Mouse (Mus musculus): Measurements from ENCODE around the gene Ripk3.
A peak's percentile ranks its signal among the peaks of the same experiment; 100 is the strongest.

Gene Ripk3

GRCm38 (mm10) chr14:55793946-55794345 is 5.3 kb upstream of the Ripk3 start:
- peak in 1 of 2 experiments; percentile 1 for DNase-seq

- no peak for DNase-seq
Measured at GRCm38 (mm10) chr14:55793461-55793860, 4.8 kb upstream of the Ripk3 start.

- DNase-seq = peak in 1 of 2 experiments; percentile 0
Measured at GRCm38 (mm10) chr14:55787731-55788130, 934 bp downstream of the Ripk3 start.

GRCm38 (mm10) chr14:55785195-55785594 is 3.5 kb downstream of the Ripk3 start:
- no peak for DNase-seq

GRCm38 (mm10) chr14:55783958-55784235 is 4.8 kb downstream of the Ripk3 start, which contains the start of gene Adcy4:
Adcy4 (minus strand) TSS chr14:55784095.
- DNase-seq = peak in 1 of 2 experiments; percentile 0

- peak in 1 of 2 experiments; percentile 4 for DNase-seq
Measured at GRCm38 (mm10) chr14:55783171-55783957, 5.3 kb downstream of the Ripk3 start.

GRCm38 (mm10) chr14:55782361-55782960 is 6.2 kb downstream of the Ripk3 start:
- DNase-seq = no peak

- DNase-seq = peak; percentile 76 to 79
Measured at GRCm38 (mm10) chr14:55781310-55781709, 7.4 kb downstream of the Ripk3 start.

- peak in 1 of 2 experiments; percentile 12 for DNase-seq
Measured at GRCm38 (mm10) chr14:55780736-55781135, 7.9 kb downstream of the Ripk3 start.

GRCm38 (mm10) chr14:55779656-55780055 is 9.0 kb downstream of the Ripk3 start:
- DNase-seq = peak in 1 of 2 experiments; percentile 4

- peak in 1 of 2 experiments; percentile 1 for DNase-seq
Measured at GRCm38 (mm10) chr14:55778686-55779085, 10.0 kb downstream of the Ripk3 start.

- DNase-seq = peak in 1 of 2 experiments; percentile 2
Measured at GRCm38 (mm10) chr14:55777806-55778205, 10.9 kb downstream of the Ripk3 start.

- no peak for DNase-seq
Measured at GRCm38 (mm10) chr14:55777176-55777575, 11.5 kb downstream of the Ripk3 start.

GRCm38 (mm10) chr14:55776711-55777110 is 12.0 kb downstream of the Ripk3 start:
- peak in 1 of 2 experiments; percentile 1 for DNase-seq

GRCm38 (mm10) chr14:55769087-55769703 is 19.5 kb downstream of the Ripk3 start:
- DNase-seq = no peak

- no peak for DNase-seq
Measured at GRCm38 (mm10) chr14:55768555-55768954, 20.1 kb downstream of the Ripk3 start.

GRCm38 (mm10) chr14:55767519-55768414 is 20.9 kb downstream of the Ripk3 start:
- DNase-seq = peak; percentile 75 to 82

- no peak for DNase-seq
Measured at GRCm38 (mm10) chr14:55765696-55766095, 23.0 kb downstream of the Ripk3 start, which contains the start of gene Ltb4r1. Ltb4r1 (plus strand) TSS chr14:55765962.

GRCm38 (mm10) chr14:55763166-55763565 is 25.5 kb downstream of the Ripk3 start:
- no peak for DNase-seq

- peak; percentile 56 for DNase-seq
Measured at GRCm38 (mm10) chr14:55762001-55762821, 26.5 kb downstream of the Ripk3 start.

- no peak for DNase-seq
Measured at GRCm38 (mm10) chr14:55761163-55761562, 27.5 kb downstream of the Ripk3 start, which contains the start of gene Ltb4r2. Ltb4r2 (plus strand) TSS chr14:55761428.

- peak; percentile 92 to 95 for DNase-seq
Measured at GRCm38 (mm10) chr14:55760156-55760555, 28.5 kb downstream of the Ripk3 start.
